Mouse (Mus musculus) lung, embryonic 14.5 days (tissue): ENCODE data around the gene Padi3. TPM values are rescaled to one million over a fixed set of nuclear protein-coding genes. Genes with fewer than 3 reads are reported as not detected.
A peak's percentile ranks its signal among the peaks of the same experiment; 100 is the strongest.

ENCODE experiments used
- ATAC-seq: fragments of 200-750 bp; cut with Nextera tagmentation; 2 replicates; pipeline ENCODE4 v1.8.0; 2017; ENCODE audit warnings: mild to moderate bottlenecking, moderate TSS enrichment, moderate library complexity; ENCODE audit not compliant: insufficient read depth
- DNase-seq: peaks from one replicate; pipeline ENCODE4 v3.0.0-alpha.2; 2015
- H3K27ac ChIP-seq: fragments of 300-500 bp; sonication (generic); 2 replicates; pipeline ENCODE4 v1.5.1; 2014; ENCODE audit warnings: low read depth, mild to moderate bottlenecking, moderate library complexity
- H3K27me3 ChIP-seq: fragments of 300-500 bp; sonication (generic); 2 replicates; pipeline ENCODE4 v1.6.1; 2014; ENCODE audit warnings: low read length, control low read depth; ENCODE audit not compliant: insufficient read depth
- H3K36me3 ChIP-seq: fragments of 300-500 bp; sonication (generic); 2 replicates; pipeline ENCODE4 v1.6.1; 2014; ENCODE audit warnings: control low read depth; ENCODE audit not compliant: insufficient read depth
- H3K4me1 ChIP-seq: fragments of 300-500 bp; sonication (generic); 2 replicates; pipeline ENCODE4 v1.6.1; 2014; ENCODE audit warnings: antibody characterized with exemption, control low read depth; ENCODE audit not compliant: insufficient read depth
- H3K4me2 ChIP-seq: fragments of 300-500 bp; sonication (generic); 2 replicates; pipeline ENCODE4 v1.6.1; 2014; ENCODE audit warnings: mild to moderate bottlenecking
- H3K4me3 ChIP-seq: fragments of 300-500 bp; sonication (generic); 2 replicates; pipeline ENCODE4 v1.5.1; 2014; ENCODE audit warnings: low read depth, low read length
- H3K9ac ChIP-seq: fragments of 300-500 bp; sonication (generic); 2 replicates; pipeline ENCODE4 v1.6.1; 2014
- H3K9me3 ChIP-seq: fragments of 300-500 bp; sonication (generic); 2 replicates; pipeline ENCODE4 v1.6.1; 2016; ENCODE audit warnings: low read depth, low read length, control low read depth
- CTCF ChIP-seq: IDR thresholded peaks from 2 replicates; pipeline ENCODE4 v1.5.1; 2016; ENCODE audit warnings: antibody characterized with exemption, low read depth
- WGBS: fragments of 180-500 bp; shearing (Covaris S2); extraction: QIAGEN DNeasy Blood & Tissue Kit; methylation state at CpG from one replicate; pipeline ENCODE4 v1.1.7; 2014; 5-methylcytosine and 5-hydroxymethylcytosine counted together
- polyA plus RNA-seq: library from polyadenylated mRNA; unstranded; fragments of >200 nt; fragmentation: Nextera tagmentation; extraction: Ambion mirVana; gene quantifications from 2 replicates; pipeline ENCODE4 v1.2.1, GENCODE M21; 2014

The Padi3 gene
- polyA plus RNA-seq, 1 experiment from 2014 or later: 0.14 TPM

DNA sequence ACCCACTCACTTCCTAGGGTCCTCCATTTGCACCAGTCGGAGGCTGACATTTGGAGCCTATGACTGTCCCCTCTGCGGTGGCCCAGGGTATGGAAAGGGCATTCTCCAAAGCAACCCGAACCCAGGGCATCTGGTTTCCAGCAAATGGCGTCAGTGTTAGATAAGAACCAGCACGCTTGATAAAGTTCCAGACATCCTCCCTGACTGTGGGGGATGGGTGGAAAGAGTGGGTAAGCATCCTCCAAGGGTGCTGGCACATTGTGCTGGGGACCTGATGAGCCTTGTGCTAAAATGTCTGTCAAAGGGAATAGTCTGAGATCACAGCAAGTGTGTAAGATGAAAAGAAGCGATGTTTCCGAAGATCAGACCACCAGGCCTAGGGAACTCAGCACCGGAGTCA lies 1.7 kb upstream of the Padi3 start:
- H3K27me3 ChIP-seq: no peaks in the 10 kb centered on the region
- no peak overlapping the region for H3K9ac ChIP-seq
- no peaks in the 10 kb centered on the region for H3K9me3 ChIP-seq
- no peak overlapping the region for H3K27ac ChIP-seq
- H3K36me3 ChIP-seq: no peaks in the 10 kb centered on the region
- peaks cover 2% of the 10 kb centered on the region; the same call in 1 of the 2 replicates for H3K4me1 ChIP-seq
- no peak for ATAC-seq
- no peak overlapping the region for H3K4me3 ChIP-seq
- no peak overlapping the region for H3K4me2 ChIP-seq
- DNase-seq: no peak
- 38% methylated on average over 8 of the region's 8 CpGs for WGBS
- no peak for TF ChIP-seq CTCF

DNA sequence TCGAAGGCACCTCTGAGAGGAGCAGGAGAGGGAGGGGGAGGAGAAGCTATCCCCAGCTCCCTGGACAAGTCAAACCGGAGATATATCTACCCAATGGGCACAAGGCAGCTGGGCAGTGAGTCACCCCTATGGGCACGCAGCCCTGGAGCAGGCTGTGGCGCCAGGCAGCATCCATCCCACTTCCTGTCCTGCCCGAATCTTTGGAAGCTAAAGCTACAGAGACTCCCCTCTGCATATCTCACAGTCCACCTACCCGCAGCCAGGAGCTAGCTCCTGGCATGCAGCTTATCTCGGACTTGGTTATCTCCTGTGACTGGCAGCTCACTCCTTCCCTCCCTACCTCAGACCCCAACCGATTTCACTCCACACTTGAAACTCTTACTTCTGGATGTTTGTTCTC lies 1.3 kb downstream of the Padi3 start:
- Histone ChIP-seq H3K9me3 (no peaks in the 10 kb centered on the region), H3K4me3 (no peak overlapping the region), H3K27me3 (no peaks in the 10 kb centered on the region), H3K27ac (no peak overlapping the region), H3K4me1 (no peaks in the 10 kb centered on the region; the same call in 1 of the 2 replicates), H3K9ac (no peak overlapping the region), H3K36me3 (no peaks in the 10 kb centered on the region), H3K4me2 (no peak overlapping the region)
- TF ChIP-seq CTCF: no peak
- ATAC-seq: no peak
- DNase-seq: no peak
- 48% methylated on average over 8 of the region's 8 CpGs for WGBS

DNA sequence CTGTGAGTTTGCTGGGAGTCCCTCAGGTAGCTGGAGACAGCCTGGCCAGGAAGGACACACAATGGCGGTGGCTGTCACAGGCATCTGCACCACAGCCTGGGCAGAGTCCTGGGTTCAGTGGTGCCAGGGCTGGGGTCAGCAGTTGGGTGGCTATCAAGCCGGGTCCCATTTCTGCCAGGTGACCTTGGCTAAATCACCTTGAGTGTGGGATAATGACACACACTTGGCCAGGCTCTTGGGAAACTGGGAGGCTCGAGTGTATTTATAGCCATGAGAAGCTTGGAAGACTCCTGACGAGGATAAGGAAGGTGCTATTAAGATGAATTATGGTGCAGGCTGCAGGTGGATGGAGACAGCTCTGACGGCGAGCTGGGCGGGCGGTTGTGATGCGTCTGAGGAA lies 5.8 kb downstream of the Padi3 start:
- DNase-seq: no peak
- WGBS: 67% methylated on average over 9 of the region's 9 CpGs
- TF ChIP-seq CTCF: no peak
- H3K36me3 ChIP-seq: no peaks in the 10 kb centered on the region
- no peaks in the 10 kb centered on the region for H3K9me3 ChIP-seq
- H3K9ac ChIP-seq: no peak overlapping the region
- no peaks in the 10 kb centered on the region for H3K4me1 ChIP-seq
- no peak for ATAC-seq
- no peak overlapping the region for H3K27ac ChIP-seq
- H3K4me3 ChIP-seq: no peak overlapping the region
- no peak overlapping the region for H3K4me2 ChIP-seq
- no peaks in the 10 kb centered on the region for H3K27me3 ChIP-seq

DNA sequence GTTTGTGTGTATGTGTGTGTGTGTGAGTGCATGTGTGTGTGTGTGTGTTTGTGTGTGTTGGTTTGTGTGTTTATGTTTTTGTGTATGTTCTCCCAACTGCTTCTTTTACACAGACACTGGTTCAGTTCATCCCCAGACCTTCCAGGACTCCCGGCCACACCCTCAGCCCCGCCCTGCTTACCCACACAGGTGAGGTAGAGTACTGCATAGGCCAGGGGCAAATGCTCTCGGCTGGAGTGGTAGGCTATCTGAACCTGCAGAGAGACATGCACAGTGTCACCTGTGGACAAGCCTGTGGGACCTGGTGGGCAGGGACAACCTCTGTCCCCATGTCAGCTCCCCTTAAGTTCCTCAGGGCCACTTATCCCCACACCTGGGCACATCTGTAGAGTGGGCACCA lies 9.1 kb downstream of the Padi3 start:
- no peak overlapping the region for H3K4me3 ChIP-seq
- H3K4me1 ChIP-seq: no peaks in the 10 kb centered on the region
- no peak for ATAC-seq
- H3K4me2 ChIP-seq: no peak overlapping the region
- 61% methylated on average over 3 of the region's 3 CpGs for WGBS
- no peak for TF ChIP-seq CTCF
- DNase-seq: no peak
- H3K27ac ChIP-seq: no peak overlapping the region
- H3K27me3 ChIP-seq: no peaks in the 10 kb centered on the region
- no peaks in the 10 kb centered on the region for H3K36me3 ChIP-seq
- no peak overlapping the region for H3K9ac ChIP-seq
- H3K9me3 ChIP-seq: no peaks in the 10 kb centered on the region

DNA sequence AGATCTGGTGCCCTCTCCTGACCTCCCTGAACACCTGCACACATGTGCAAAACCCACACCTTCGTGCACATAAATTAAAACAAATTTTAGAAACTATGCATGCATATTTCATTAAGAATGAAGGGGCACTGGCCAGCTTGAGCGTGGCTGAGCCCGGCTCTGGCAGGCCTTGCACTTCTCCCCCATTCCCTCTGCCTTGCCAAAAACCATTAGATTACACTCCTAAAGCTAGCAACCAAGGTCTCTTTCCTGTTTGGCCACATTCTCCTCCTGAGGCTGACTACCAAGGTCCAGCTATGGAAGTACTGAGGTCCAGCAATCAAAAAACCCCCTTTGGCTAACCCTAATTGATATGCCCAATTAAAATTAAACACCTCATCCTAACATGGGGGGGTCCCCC lies 13.7 kb downstream of the Padi3 start:
- TF ChIP-seq CTCF: no peak; the same call in 1 of the 2 replicates
- Histone ChIP-seq H3K9me3 (no peaks in the 10 kb centered on the region), H3K4me1 (no peaks in the 10 kb centered on the region), H3K4me3 (no peak overlapping the region), H3K36me3 (no peaks in the 10 kb centered on the region), H3K9ac (no peak overlapping the region), H3K27ac (no peak overlapping the region), H3K27me3 (no peaks in the 10 kb centered on the region), H3K4me2 (no peak overlapping the region)
- WGBS: 77% methylated on average over 3 of the region's 3 CpGs
- ATAC-seq (no peak), DNase-seq (no peak)

DNA sequence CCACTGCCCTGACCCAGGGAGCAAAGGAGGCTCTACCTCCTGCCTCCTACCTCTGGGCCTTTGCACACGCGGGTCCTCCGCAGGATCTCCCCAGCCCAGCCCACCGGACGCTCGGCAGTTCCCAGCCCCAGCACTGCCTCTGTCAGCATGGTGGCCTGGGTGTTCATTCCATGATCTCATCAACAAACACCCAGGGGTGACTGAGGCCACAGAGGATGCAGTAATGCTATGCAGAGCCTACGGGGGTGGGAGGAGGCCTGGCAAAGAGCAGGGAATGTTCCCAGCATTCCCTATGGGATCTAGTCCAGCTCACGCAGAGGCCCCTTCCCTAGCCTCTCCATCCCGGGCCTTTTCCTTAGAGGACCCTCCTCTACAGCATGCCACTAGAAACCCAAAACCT lies 15.8 kb downstream of the Padi3 start:
- ATAC-seq (peak; percentile 64; the same call in 1 of the 2 replicates), DNase-seq (peak; percentile 56)
- Histone ChIP-seq H3K27me3 (no peaks in the 10 kb centered on the region), H3K27ac (no peak overlapping the region), H3K4me1 (no peaks in the 10 kb centered on the region), H3K4me3 (no peak overlapping the region), H3K9ac (no peak overlapping the region), H3K4me2 (no peak overlapping the region), H3K9me3 (no peaks in the 10 kb centered on the region), H3K36me3 (no peaks in the 10 kb centered on the region)
- 50% methylated on average over 9 of the region's 9 CpGs for WGBS
- TF ChIP-seq CTCF: no peak

DNA sequence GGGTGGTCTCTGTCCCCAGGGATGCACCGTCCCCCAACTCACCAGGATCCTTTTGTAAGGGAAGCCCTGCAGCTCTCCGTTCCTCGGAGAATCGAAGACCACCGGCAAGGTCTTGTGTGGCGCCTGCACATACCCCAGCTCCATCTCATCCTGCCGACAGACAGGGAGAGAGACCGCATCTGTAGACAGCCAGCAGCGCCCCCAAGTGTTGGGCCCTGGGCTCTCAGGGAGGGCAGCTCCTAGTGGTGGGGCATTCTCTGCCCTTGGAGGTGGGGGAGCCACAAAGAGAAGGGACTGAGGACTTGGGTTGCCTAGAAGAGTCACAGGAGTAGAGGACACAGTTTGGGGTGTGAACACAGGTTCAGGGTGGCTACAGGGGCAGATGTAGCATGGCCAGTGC lies 16.7 kb downstream of the Padi3 start:
- H3K9ac ChIP-seq: no peak overlapping the region
- H3K4me1 ChIP-seq: no peaks in the 10 kb centered on the region
- H3K27ac ChIP-seq: no peak overlapping the region
- peak; percentile 27 for TF ChIP-seq CTCF
- no peak for DNase-seq
- no peaks in the 10 kb centered on the region for H3K36me3 ChIP-seq
- no peak for ATAC-seq
- no peaks in the 10 kb centered on the region for H3K9me3 ChIP-seq
- 52% methylated on average over 9 of the region's 9 CpGs for WGBS
- H3K4me3 ChIP-seq: no peak overlapping the region
- H3K27me3 ChIP-seq: no peaks in the 10 kb centered on the region
- H3K4me2 ChIP-seq: no peak overlapping the region

DNA sequence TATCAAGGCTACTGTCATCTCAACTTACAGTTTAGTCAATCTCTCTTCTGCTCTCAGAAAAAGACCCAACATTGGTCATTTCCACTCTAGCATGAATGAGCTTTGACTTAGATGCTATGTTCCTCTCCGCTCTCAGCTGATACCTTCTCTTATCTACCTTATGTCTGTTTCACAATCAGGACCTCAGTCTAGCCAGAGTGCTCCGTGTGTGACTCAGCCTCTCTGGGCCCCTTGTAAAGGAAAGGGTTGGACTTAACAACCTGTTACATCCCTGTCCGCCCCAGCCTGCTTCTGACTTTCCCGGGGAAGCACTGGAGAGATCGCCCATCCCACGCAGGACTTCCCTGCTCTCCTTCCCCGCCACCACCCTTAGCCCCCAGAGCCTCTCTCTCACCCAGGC lies 17.9 kb downstream of the Padi3 start:
- TF ChIP-seq CTCF: no peak
- ATAC-seq: no peak
- Histone ChIP-seq H3K4me2 (no peak overlapping the region), H3K9me3 (no peaks in the 10 kb centered on the region), H3K9ac (no peak overlapping the region), H3K27me3 (no peaks in the 10 kb centered on the region), H3K36me3 (no peaks in the 10 kb centered on the region), H3K4me3 (no peak overlapping the region), H3K4me1 (no peaks in the 10 kb centered on the region), H3K27ac (no peak overlapping the region)
- 83% methylated on average over 7 of the region's 7 CpGs for WGBS
- no peak for DNase-seq
